Mouse (Mus musculus) c-Kit-positive CD71-negative TER-119-negative erythroid progenitor cells, embryonic 14.5 days (primary cell): ENCODE measurements around the gene Cox20.
"Not testable (repeated sequence)": the region's sequence is repeated elsewhere in the genome, so short reads cannot be mapped to it uniquely, and the experiment has no call there.

Experiments
- DNase-seq: peaks from one replicate; pipeline ENCODE4 v3.0.0-alpha.2; 2013; ENCODE audit warnings: low read depth

Gene Cox20

GRCm38 (mm10) chr1:178320723-178321590 is 2.0 kb downstream of the Cox20 start:
- DNase-seq = no peak

DNA sequence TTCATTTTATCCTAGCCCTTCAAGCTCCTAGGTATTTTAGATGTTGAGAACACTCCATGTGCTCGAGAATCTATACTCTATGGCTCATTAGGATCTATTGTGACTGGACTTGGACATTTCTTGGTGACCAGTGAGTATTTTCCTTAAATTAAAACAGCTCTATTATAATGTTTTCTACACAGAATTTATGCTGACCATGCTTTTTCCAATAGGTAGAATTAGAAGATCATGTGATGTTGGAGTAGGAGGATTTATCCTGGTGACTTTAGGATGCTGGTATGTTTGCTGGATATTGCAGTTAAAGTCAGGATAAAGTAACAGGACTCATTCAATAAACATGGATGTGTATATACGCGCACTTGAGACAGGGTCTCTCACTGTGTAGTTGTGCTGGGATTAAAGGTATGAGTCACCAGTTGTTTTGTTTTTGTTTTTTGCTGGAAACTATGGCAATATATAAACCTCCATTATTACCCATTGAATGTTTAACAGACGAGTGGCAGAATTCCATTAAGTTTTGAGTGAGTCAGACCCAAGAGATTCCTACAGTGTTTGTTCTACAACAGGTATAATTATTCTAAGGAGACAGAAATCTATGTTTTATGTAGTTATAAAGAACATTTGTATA is 2.9 kb downstream of the Cox20 start:
- DNase-seq = no peak

DNA sequence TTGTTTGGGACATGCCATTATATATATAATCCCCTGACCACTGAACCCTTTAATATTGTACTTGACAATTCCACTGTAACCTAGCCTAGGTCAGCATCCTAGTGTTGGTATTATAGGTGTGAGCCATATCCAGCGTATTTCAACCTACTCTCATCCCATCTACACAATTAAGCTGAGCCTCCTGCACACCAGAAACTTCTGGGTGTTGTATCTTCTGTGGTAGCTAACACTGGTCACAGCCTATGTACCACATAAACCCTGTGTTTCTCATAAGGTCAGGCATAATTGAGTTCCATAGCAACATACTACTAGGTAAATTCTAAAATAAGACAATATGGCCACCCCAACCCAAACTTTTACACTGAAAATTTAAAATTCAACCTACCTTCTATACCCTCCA is 4.3 kb downstream of the Cox20 start:
- no peak for DNase-seq

DNA sequence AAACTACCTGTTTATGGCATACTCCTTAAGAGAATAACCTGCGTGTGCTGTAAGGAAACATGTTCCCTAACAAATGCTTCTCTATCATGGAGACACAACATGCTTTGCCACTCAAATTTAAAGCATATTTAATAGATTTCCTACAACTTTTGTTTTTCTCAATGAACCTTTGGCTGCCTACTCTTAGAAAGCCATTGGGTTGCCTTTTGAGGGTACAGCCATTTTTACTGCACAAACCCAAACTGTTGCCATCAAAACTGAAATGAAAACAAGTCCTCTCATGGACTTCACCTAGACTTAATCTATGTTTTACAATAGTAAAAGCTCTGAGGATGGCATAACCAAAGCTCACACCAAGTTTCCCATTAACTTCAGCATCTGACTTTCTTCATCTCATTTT is 5.6 kb downstream of the Cox20 start:
- DNase-seq = no peak

- DNase-seq = no peak
These were observed 7.4 kb downstream of the Cox20 start for GRCm38 (mm10) chr1:178326357-178326756.

DNA sequence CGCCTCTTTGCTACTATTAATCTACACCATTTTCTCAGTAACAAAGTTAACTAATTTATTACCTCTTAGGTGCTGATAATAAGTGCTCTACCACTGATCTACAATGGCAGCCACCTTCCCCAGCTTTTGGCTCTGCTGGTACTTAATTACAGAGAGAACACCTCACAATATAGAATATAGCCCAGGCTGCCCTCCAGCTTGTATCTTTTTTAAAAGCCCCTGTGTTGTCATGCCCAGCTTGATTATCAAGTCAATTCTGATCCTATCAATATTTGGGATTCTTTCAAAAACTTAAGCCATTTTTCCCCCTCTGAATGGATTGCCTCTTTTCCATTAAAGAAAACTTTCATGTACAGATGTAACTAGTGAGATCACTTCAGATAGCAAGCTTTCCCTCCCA is 8.0 kb downstream of the Cox20 start:
- no peak for DNase-seq

GRCm38 (mm10) chr1:178329017-178329416 is 10.1 kb downstream of the Cox20 start:
- no peak for DNase-seq

DNA sequence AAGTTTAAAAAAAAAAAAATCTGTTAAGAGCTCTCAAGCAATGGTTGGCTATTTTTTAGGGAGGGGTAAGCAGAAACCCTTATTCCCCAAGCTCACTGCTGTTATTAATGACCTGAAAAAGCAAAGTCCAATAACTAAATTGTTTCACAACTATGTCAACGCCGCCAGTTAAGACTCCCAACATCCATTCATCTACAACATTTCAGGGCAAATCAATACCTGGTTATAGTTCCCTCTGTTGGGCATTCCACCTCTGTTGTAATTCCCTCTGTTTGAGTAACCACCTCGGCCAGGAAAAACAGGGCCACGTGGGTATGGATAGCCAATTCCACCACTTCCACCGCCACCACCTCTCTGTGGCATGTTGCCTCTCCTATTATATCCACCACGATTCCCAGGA is 11.0 kb downstream of the Cox20 start:
- no peak for DNase-seq

DNA sequence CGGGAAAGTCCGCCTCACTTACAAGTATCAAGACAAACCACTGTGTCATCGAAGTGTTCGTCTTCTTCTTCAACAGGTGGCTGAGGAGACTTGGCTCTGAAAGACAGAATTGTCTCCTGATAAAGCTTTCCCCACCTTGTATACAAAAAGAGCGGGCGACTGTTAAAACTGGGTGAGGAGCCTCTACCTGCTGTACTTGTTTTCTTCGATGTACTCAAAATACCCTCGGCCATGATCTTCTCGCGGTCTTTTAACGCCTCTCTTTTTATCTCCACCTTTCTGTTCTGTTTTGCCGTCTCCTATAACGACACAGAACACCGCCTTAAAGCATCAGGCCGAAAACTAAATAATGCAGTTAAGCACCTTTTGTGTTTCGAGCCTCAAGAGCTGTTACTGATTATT is 16.9 kb downstream of the Cox20 start:
- no peak for DNase-seq

- peak; percentile 85 for DNase-seq
These were observed 17.4 kb downstream of the Cox20 start for GRCm38 (mm10) chr1:178336289-178336775.

DNA sequence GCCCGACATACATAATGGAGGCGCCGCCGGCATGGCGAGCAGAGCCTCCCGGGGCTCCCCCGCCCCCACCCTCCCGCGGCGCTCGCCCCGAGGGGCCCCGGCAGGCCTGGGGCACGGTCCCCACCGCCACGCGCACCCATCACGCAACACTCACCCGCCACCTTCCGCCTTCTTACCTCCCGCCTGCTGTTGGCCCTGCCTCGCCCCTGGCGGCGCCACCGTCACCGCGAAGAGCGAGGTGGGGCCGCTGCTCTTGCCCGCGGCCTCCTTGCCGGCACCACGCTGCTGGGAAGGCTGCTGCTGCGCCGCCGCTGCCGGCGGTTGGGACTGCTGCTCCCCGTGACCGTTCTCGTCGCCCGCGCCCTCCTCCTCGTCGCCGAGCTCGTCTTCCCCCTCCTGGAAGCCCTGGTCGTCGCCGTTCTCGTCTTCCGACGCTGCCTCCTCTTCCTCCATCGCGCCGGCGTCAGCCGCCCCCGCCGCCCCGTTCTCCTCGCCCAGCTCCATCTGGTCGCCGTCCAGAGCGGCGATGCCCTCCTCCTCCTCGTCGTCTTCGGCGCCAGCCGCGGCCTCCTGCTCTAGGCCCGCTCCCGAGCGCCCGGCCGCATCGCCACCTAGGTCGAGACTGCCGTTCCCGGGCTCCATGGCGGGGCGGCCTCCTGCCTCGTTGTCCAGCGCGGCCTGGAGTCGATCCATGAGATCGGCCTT is 18.0 kb downstream of the Cox20 start:
- no peak for DNase-seq

- DNase-seq = peak; percentile 87
These were observed 18.8 kb downstream of the Cox20 start, which contains the start of gene Hnrnpu for GRCm38 (mm10) chr1:178337551-178338317. Gene Hnrnpu (minus strand): TSS chr1:178337797.

DNA sequence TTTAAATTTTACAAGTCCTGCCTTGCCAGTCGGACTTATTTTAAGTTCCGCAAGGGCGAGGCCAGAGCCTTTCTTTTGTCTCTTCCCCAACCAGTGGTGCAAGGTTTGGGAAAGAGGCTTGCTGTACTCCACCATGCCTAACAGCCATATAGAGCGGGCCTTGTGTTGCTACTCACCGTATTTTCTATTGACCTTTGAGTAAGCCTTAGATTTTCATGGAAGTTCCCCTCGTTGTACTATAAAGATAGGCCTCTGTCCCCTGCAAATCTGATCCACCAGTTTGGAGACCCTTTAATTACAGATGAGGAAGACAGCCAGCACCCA is 19.4 kb downstream of the Cox20 start:
- DNase-seq = no peak

- no peak for DNase-seq
These were observed 21.3 kb downstream of the Cox20 start for GRCm38 (mm10) chr1:178340213-178340612.

- no peak for DNase-seq
These were observed 22.5 kb downstream of the Cox20 start for GRCm38 (mm10) chr1:178341435-178341834.

DNA sequence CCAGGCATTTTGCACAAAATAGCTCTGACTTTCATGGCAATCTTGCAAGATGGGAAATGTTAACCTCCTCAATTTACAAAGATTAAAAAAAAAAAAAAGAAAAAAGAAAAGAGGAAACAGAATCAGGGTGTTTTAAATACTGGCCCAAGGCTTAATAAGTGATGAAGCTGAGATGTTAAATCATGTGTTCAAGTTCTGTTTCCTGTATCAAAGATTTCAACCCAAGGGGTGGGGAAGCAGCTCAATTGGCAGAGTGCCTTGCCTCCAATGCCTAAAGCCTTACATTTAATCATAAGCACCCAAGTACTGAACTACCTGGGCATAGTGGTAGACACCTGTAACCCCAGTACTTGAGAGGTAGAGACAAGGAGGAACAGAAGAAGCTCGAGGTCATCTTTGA is 23.1 kb downstream of the Cox20 start:
- no peak for DNase-seq

DNA sequence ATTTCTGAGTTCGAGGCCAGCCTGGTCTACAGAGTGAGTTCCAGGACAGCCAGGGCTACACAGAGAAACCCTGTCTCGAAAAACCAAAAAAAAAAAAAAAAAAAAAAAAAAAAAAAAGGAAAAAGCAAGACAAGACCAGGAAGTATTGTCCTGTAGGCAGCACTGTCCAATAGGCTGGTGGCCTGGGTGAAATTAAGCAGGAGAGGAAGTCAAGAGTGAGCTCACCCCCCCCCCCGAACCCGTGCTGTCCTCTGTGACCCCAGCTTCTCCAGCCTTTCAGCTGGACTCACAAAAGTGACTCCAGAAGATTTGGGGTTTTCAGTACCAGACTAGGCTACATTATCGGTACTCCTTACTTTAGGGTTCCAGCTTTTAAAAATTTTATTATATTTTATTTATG is 23.7 kb downstream of the Cox20 start:
- DNase-seq = no peak

DNA sequence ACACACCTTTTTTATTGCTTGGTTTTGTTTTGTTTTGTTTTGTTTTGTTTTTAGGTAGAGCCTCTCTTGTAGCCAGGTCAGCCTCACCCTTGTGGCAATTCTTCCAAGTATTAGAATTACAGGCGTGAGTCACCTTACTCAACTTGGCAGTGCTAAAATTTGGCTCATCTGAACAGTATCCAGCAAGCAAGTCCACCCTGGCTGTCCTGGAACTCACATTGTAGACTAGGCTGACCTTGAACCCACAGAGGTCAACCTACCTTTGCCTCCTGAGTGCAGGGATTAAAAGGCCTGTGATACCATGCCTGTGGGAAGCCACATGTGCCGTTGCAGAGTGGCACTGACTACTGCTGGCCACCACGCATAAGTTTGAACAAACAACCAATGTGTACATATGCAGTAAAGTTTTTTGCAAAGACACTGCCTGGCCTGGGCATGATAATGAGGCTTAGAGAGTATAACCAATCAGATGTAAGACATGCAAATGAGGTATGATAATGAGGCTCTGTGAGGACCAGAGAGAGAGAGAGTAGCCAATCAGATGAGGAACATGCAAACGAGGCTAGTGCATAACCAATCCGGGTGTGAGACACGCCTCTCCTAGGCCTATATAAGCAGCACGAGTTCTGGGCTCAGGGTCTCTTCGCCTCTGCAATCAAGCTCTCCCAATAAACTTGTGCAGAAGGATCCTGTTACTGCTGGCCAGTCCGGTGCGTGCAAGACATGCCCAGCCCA is 25.3 kb downstream of the Cox20 start:
- DNase-seq = not testable (repeated sequence)

GRCm38 (mm10) chr1:178350792-178351191 is 31.9 kb downstream of the Cox20 start:
- no peak for DNase-seq

DNA sequence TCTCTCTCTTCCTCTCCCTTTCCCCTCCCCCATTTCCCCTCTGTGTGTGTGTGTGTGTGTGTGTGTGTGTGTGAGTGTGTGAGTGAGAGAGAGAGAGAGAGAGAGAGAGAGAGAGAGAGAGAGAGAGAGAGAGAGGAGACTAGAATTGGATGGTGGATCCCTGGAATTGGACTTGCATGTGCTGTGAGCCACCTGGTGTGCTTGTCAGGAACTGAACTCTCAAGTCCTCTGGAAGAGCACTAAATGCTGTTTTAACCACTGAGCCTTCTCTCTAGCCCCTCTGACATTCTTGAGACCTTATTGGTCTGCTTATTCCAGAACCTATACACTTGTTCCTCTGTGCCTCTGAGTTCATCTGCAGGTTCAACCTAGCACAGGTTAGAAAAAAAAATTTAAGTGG is 32.7 kb downstream of the Cox20 start:
- no peak for DNase-seq

DNA sequence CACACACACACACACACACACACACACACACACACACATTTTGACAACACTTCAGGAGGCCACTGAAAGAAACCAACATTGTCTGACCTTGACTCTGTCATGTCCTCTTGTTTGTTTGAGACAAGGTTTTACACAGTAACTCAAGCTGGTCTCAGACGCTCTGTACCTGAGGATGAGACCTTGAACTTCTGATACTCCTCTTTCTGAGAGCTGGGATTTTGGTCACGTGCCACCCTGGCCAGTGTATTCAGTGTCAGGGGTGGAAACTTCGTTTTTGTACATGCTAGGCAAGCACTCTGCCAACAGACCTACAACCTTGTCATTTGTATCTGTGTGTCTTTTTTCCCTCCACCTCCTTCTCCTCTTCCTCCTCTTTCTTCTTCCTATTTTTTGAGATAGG is 35.6 kb downstream of the Cox20 start:
- DNase-seq = no peak
